Mouse (Mus musculus) hindbrain, embryonic 14.5 days (tissue): ENCODE results near the gene B3gnt9. TPM values are rescaled to one million over a fixed set of nuclear protein-coding genes. Genes with fewer than 3 reads are reported as not detected.

Source experiments
- ATAC-seq: fragments of 200-750 bp; cut with Nextera tagmentation; 2 replicates; pipeline ENCODE4 v1.8.0; 2017; ENCODE audit warnings: moderate number of reproducible peaks, mild to moderate bottlenecking, moderate TSS enrichment, moderate library complexity; ENCODE audit not compliant: low FRiP score
- DNase-seq: peaks from one replicate; pipeline ENCODE4 v3.0.0-alpha.2; 2015; ENCODE audit warnings: low spot score
- H3K27ac ChIP-seq: fragments of 300-500 bp; sonication (generic); 2 replicates; pipeline ENCODE4 v1.5.1; 2014; ENCODE audit warnings: mild to moderate bottlenecking, moderate library complexity
- H3K27me3 ChIP-seq: fragments of 300-500 bp; sonication (generic); 2 replicates; pipeline ENCODE4 v1.6.1; 2014; ENCODE audit warnings: mild to moderate bottlenecking, low read length, mixed read lengths; ENCODE audit not compliant: control insufficient read depth, insufficient read depth
- H3K36me3 ChIP-seq: fragments of 300-500 bp; sonication (generic); replicated peaks from 2 replicates; pipeline ENCODE4 v1.6.1; 2014; ENCODE audit not compliant: control insufficient read depth, insufficient read depth
- H3K4me1 ChIP-seq: fragments of 300-500 bp; sonication (generic); replicated peaks from 2 replicates; pipeline ENCODE4 v1.6.1; 2014; ENCODE audit warnings: antibody characterized with exemption, low read length, mixed read lengths; ENCODE audit not compliant: control insufficient read depth, insufficient read depth
- H3K4me2 ChIP-seq: fragments of 300-500 bp; sonication (generic); replicated peaks from 2 replicates; pipeline ENCODE4 v1.6.1; 2014; ENCODE audit warnings: mild to moderate bottlenecking, moderate library complexity
- H3K4me3 ChIP-seq: fragments of 300-500 bp; sonication (generic); replicated peaks from 2 replicates; pipeline ENCODE4 v1.5.1; 2014; ENCODE audit warnings: mild to moderate bottlenecking, low read length
- H3K9ac ChIP-seq: fragments of 300-500 bp; sonication (generic); 2 replicates; pipeline ENCODE4 v1.6.1; 2014
- H3K9me3 ChIP-seq: fragments of 300-500 bp; sonication (generic); 2 replicates; pipeline ENCODE4 v1.6.1; 2016; ENCODE audit warnings: low read length; ENCODE audit not compliant: control insufficient read depth
- WGBS: fragments of 180-500 bp; shearing (Covaris S2); extraction: QIAGEN DNeasy Blood & Tissue Kit; methylation state at CpG from one replicate; pipeline ENCODE4 v1.1.7; 2014; 5-methylcytosine and 5-hydroxymethylcytosine counted together
- polyA plus RNA-seq: library from polyadenylated mRNA; unstranded; fragments of >200 nt; fragmentation: Nextera tagmentation; extraction: Ambion mirVana; gene quantifications from 2 replicates; pipeline ENCODE4 v1.2.1, GENCODE M21; 2014

Gene B3gnt9
- polyA plus RNA-seq, result 8.7 and 11.5 TPM in 2 replicates

GRCm38 (mm10) chr8:105254966-105255350 is at the start of gene B3gnt9:
TSS of gene B3gnt9 (minus strand) at chr8:105255153.
- Histone ChIP-seq H3K4me3 (peak within 1 kb of the TSS; percentile 56), H3K27me3 (peaks cover 49% of the 10 kb centered on the region), H3K4me2 (peak within 1 kb of the TSS; percentile 98), H3K4me1 (peaks cover 16% of the 10 kb centered on the region; the same call in 1 of the 2 replicates), H3K9me3 (no peaks in the 10 kb centered on the region), H3K9ac (peak within 1 kb of the TSS; percentile 72), H3K36me3 (peaks cover 34% of the 10 kb centered on the region), H3K27ac (peak within 1 kb of the TSS; percentile 60)
- ATAC-seq (peak; percentile 11; the same call in 1 of the 2 replicates), DNase-seq (no peak)
- 1% methylated on average over 14 of the region's 14 CpGs for WGBS

DNA sequence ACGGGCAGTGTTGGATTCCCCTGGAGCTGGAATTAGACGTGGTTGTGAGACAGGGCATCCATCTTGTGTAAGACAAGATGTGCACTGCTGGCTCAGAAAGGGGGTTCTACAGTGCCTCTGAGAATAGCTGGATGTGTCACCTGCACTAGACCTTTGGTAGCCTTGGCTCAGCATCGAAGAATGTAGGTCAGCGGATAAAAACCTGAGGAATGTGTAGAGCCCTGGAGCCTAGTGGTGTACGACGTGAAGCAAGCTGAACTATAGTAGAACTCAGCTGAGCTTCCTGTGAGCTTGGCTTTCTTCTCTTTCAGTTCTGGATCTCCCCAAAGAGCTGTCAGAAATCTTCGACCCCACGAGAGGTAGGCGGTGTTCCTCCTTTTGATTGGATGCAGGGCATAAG is 48.9 kb upstream of the B3gnt9 start:
- peaks cover 82% of the 10 kb centered on the region for H3K36me3 ChIP-seq
- no peak overlapping the region for H3K4me3 ChIP-seq
- no peaks in the 10 kb centered on the region for H3K9me3 ChIP-seq
- H3K9ac ChIP-seq, result no peak overlapping the region
- 84% methylated on average over 9 of the region's 9 CpGs for WGBS
- H3K4me1 ChIP-seq, result peaks cover 13% of the 10 kb centered on the region
- H3K4me2 ChIP-seq, result no peak overlapping the region
- ATAC-seq (no peak), DNase-seq (no peak)
- H3K27ac ChIP-seq, result no peak overlapping the region
- H3K27me3 ChIP-seq, result no peaks in the 10 kb centered on the region

GRCm38 (mm10) chr8:105303396-105303795 is 48.4 kb upstream of the B3gnt9 start:
- H3K4me1 ChIP-seq, result peaks cover 18% of the 10 kb centered on the region
- no peak overlapping the region for H3K4me3 ChIP-seq
- H3K4me2 ChIP-seq, result no peak overlapping the region
- H3K9me3 ChIP-seq, result no peaks in the 10 kb centered on the region
- H3K27me3 ChIP-seq, result no peaks in the 10 kb centered on the region
- H3K27ac ChIP-seq, result no peak overlapping the region
- ATAC-seq (no peak), DNase-seq (no peak)
- no peak overlapping the region for H3K9ac ChIP-seq
- WGBS, result 87% methylated on average over 8 of the region's 8 CpGs
- peaks cover 77% of the 10 kb centered on the region for H3K36me3 ChIP-seq

DNA sequence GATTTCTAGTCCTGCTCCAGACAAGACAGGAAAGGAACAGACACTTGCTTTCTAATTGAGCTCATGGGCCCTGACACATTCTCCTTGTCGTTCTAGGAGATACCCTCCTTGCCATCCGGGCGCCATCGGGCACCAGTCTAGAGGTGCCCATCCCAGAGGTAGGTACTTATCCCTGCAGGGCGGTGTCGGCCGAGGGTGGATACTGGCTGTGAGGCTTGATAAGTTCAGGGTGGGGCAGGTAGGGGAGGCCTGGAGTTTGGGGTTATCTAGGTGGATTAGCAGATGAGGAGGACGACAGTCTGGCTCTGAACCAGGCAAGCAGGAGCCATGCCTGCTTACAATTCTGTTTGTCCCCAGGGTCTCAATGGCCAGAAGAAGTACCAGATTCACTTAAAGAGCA is 45.0 kb upstream of the B3gnt9 start:
- no peaks in the 10 kb centered on the region for H3K9me3 ChIP-seq
- peaks cover 17% of the 10 kb centered on the region for H3K4me1 ChIP-seq
- DNase-seq (no peak), ATAC-seq (no peak)
- H3K9ac ChIP-seq, result no peak overlapping the region
- 96% methylated on average over 8 of the region's 8 CpGs for WGBS
- no peak overlapping the region for H3K4me3 ChIP-seq
- H3K27me3 ChIP-seq, result no peaks in the 10 kb centered on the region
- no peak overlapping the region for H3K4me2 ChIP-seq
- H3K36me3 ChIP-seq, result peaks cover 56% of the 10 kb centered on the region
- no peak overlapping the region for H3K27ac ChIP-seq

- Histone ChIP-seq H3K27me3 (no peaks in the 10 kb centered on the region), H3K27ac (no peak overlapping the region), H3K4me2 (peak overlapping the region; percentile 86), H3K4me1 (peaks cover 17% of the 10 kb centered on the region), H3K9ac (peak overlapping the region; percentile 91), H3K4me3 (peak overlapping the region; percentile 91), H3K36me3 (peaks cover 42% of the 10 kb centered on the region), H3K9me3 (no peaks in the 10 kb centered on the region)
- 65% methylated on average over 18 of the region's 18 CpGs for WGBS
- ATAC-seq (no peak), DNase-seq (no peak)
These were observed 43.6 kb upstream of the B3gnt9 start for GRCm38 (mm10) chr8:105298351-105299252.

DNA sequence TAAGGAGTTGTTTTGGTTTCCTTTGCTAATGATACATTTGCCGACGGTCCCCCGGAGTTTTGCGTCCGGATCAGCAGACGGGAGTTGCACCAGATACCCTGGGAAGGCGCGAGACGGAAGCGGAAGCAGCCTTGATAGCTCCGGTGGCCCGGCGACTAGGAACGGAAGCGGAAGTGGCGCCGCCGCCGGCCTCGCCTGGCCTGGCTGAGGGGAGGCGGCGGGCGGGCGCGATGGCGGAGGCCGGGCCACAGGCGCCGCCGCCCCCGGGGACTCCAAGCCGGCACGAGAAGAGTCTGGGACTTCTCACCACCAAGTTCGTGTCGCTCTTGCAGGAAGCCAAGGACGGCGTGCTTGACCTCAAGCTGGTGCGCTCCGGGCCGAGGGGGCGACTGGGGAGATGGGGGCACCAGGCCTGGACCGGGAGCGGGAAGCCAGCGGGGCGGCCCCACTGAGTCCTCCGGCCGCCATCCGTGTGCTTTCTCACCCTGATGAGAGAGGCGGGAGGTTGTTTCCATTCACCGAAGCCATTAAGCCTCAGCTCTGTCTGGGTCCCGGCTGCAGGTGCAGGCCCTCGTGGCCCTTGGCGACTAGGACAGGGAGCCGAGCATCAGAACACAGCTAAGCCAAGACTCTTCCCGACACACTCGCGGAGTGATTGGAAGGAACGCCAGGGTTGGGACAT is 42.7 kb upstream of the B3gnt9 start, which contains the start of gene E2f4:
Gene E2f4, plus strand, starts transcription at position 153 of the 682 bp plus-strand sequence.
- peak; percentile 90 for ATAC-seq
- Histone ChIP-seq H3K4me1 (peaks cover 17% of the 10 kb centered on the region), H3K4me2 (peak within 1 kb of the TSS; percentile 86), H3K27me3 (no peaks in the 10 kb centered on the region), H3K27ac (peak within 1 kb of the TSS; percentile 56; the same call in 1 of the 2 replicates), H3K9ac (peak within 1 kb of the TSS; percentile 91), H3K4me3 (peak within 1 kb of the TSS; percentile 91), H3K36me3 (peaks cover 33% of the 10 kb centered on the region), H3K9me3 (no peaks in the 10 kb centered on the region)
- DNase-seq, result peak; percentile 91
- WGBS, result under 1% methylated on average over 54 of the region's 58 CpGs

- no peak for DNase-seq
- ATAC-seq, result no peak
- H3K4me3 ChIP-seq, result peak within 1 kb of the TSS; percentile 3; the same call in 1 of the 2 replicates
- H3K4me1 ChIP-seq, result peaks cover 19% of the 10 kb centered on the region
- H3K27ac ChIP-seq, result 0 out of 2 replicates have a peak within 1 kb of the TSS, but pooled peaks have one; percentile 20
- peak within 1 kb of the TSS; percentile 86 for H3K4me2 ChIP-seq
- H3K36me3 ChIP-seq, result peaks cover 17% of the 10 kb centered on the region
- H3K9me3 ChIP-seq, result no peaks in the 10 kb centered on the region
- no peaks in the 10 kb centered on the region for H3K27me3 ChIP-seq
- H3K9ac ChIP-seq, result peak within 1 kb of the TSS; percentile 91
- WGBS, result 68% methylated on average over 11 of the region's 11 CpGs
These were observed 41.1 kb upstream of the B3gnt9 start, which contains the start of gene Exoc3l for GRCm38 (mm10) chr8:105295895-105296573. TSS of gene Exoc3l (minus strand) at chr8:105296101.

GRCm38 (mm10) chr8:105295256-105295655 is 40.3 kb upstream of the B3gnt9 start:
- H3K36me3 ChIP-seq, result peaks cover 9% of the 10 kb centered on the region
- peak overlapping the region; percentile 6; the same call in 1 of the 2 replicates for H3K9ac ChIP-seq
- peaks cover 27% of the 10 kb centered on the region for H3K4me1 ChIP-seq
- peak overlapping the region; percentile 3; the same call in 1 of the 2 replicates for H3K4me3 ChIP-seq
- no peaks in the 10 kb centered on the region for H3K9me3 ChIP-seq
- H3K27me3 ChIP-seq, result 0 out of 2 replicates have a peak, but pooled peaks cover 6% of the 10 kb centered on the region
- ATAC-seq (no peak), DNase-seq (no peak)
- WGBS, result 70% methylated on average over 11 of the region's 11 CpGs
- H3K27ac ChIP-seq, result 0 out of 2 replicates have a peak overlapping the region, but pooled peaks have one; percentile 20
- no peak overlapping the region for H3K4me2 ChIP-seq
